Mouse (Mus musculus): Measurements from ENCODE around the gene Rnf220.

DNA sequence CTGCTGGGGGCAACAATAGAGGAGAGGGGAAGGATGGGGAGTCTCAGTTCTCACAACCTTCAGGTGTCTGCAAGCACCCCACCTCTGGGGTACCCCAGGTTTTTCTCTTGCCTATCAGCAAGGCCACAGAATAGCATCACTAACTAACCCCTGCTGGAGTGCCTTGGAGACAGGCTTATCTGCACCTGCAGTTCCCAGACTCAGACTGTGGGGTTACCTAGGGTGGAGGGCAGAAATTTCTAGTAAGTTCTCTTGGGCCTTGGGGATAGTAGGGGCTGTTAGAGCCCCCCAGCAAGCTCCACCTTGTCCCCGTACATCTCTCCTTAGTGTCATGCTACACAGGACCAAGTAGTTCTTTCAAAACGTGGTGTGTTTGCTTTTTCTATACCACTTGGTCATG is 104.5 kb downstream of the Rnf220 start:
- TF ChIP-seq CTCF (IDR thresholded peaks at IDR 0.05; ENCODE audit: extremely low read depth, insufficient read depth, low read length) (no peak), POLR2A (IDR thresholded peaks at IDR 0.05; ENCODE audit: extremely low read depth, insufficient read depth, low read length) (no peak)

Data from cortical plate, adult 2 months (tissue).